Mouse (Mus musculus) spleen, postnatal 36 days (tissue): ENCODE measurements around the gene B3gnt6.
A peak's percentile ranks its signal among the peaks of the same experiment; 100 is the strongest.
"Not testable (repeated sequence)": the region's sequence is repeated elsewhere in the genome, so short reads cannot be mapped to it uniquely, and the experiment has no call there.

ENCODE experiments used
- DNase-seq, 2 experiments: peaks; one replicate each; pipeline ENCODE4 v3.0.0; 2022; ENCODE audit warnings: low spot score in 2 of 2, mixed read lengths in 1 of 2

Gene B3gnt6

GRCm38 (mm10) chr7:98199381-98199780 is at the start of gene B3gnt6:
Gene B3gnt6, minus strand, starts transcription at chr7:98199481.
- DNase-seq, result no peak

DNA sequence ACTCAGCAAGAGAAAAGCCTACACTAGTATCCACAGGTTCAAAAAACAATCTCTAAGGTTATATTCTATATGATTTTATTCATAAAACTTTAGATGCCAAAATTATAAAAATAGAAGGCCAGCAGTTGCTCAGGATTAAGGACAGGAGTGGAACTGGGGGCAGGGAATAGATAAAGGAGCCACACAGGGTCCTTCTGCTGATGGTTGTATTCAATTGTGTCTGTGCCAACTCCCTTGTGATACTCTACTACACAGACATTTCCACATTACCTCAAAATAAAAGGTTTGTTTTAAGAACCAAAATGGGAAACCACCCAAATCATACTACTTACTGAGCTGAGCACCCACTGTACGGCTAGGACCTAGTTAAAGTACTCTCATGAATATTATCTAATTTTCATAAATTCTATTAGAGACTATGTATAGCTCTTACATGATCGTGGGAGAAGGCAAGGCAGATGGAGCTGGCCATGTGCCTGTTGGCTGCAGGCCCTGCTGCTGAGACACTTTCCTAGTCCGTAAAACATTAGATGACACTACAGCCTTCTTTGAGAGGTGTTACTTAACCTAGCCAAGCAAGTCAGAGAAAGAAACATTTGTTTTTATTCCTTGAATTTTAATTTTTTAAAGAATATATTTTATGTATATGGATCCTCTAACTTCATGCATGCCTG is 37.5 kb upstream of the B3gnt6 start:
- DNase-seq, result no peak

DNA sequence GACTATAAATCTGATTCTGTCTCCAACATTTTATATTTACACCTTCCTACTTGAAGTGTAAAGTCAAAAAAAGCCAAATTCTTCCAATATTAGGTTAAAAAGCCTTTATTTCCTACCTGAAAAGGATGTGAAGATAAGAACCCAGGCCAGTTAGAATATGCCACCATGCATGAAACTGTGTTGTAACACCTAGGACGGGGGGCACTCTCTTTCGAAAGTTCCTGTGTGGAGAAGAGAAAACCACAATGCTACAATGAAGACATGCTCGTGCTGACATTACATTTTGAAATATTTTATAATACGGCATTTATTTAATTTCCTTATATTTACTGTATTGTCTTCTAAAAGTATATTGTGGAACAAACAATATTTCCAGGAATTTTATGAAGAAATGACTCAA is 24.5 kb upstream of the B3gnt6 start:
- DNase-seq, result no peak

DNA sequence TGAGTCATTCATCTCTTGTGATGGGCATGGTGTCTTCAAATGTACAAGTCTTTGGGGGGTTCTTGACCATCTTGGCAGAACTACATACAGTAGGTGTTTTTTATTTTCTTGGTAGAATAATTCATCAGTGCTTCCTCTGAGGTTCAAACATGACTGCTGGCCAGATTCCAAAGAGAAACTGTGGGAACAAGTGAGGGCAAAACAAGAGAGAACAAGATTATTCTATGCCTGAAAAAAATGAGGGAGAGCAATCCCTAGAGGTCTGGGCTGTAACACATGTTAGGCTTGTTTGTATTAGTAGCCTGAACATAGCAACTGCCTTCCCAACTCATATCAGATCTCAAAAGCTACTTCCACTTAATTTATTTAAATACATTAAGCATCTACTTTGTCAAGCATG is 17.4 kb upstream of the B3gnt6 start:
- no peak for DNase-seq

- no peak for DNase-seq
These were observed 3.7 kb upstream of the B3gnt6 start for GRCm38 (mm10) chr7:98202946-98203345.

GRCm38 (mm10) chr7:98201493-98202028 is 2.3 kb upstream of the B3gnt6 start:
- no peak for DNase-seq

- DNase-seq, result no peak
These were observed 1.1 kb upstream of the B3gnt6 start for GRCm38 (mm10) chr7:98200396-98200795.

DNA sequence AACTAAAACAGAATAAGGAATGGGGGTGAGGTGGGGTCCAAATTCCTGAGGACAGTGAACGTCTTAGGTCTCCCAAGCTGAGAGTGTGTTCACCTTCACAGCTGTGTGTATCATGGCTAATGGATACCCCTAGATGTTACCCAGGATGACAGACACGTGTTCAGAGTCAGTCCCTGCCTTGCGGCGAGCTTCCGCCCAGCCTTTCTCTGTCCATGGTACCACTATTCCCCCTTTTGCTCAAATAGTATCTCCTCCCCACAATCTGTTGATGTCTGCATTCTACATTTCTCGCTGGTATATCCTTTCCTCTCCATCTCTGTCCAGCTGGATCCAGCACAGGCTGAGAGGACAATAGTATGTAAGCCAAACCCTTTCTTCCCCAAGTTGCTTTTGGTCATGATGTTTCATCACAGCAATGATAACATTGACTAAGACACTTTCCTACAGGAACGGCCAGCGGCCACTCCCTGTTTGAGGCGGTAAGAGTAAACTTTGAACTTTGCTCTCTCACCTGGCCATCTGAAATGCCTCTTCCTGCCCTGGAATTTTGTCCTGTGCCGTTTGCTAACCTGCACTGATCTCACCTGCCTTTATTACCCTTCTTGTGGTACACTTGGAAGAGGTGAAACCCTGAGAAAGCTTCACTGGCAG is 4.0 kb downstream of the B3gnt6 start:
- DNase-seq, result no peak

DNA sequence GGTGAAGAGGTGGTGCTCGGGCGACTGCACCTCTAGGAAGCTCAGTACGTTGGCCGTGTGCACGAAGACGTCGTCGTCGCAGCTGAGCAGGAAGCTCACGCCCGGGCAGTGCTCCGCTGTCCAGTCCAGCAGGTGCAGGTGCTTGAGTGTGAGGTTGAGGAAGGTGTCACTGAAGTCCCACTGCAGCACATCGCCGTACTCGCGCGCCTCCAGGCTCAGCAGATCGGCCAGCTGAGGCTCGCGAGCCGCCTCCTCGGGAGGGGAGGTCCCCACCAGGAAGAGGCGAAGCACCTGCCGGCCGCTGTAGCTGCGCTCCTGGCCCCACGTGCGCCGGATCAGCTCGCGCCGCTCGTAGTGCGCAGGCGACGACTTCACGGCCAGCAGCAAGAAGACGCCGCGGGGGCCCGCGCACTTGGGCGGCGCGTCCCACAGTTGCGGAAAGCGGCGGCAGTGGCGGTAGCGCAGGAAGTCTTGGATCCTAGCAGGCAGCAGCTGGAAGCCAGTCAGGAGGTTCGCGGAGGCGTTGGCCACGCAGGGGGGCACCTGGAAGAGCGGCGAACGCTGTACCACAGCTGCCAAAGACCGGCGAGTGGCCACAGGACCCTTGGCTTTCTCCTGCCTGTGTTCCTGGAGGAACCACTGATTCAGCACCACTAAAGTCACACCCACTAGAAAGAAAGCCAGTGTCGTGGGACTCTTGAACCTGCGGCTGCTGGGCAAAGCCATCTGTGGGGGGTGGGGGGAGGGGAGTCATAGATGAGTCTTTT is 5.1 kb downstream of the B3gnt6 start:
- no peak for DNase-seq

DNA sequence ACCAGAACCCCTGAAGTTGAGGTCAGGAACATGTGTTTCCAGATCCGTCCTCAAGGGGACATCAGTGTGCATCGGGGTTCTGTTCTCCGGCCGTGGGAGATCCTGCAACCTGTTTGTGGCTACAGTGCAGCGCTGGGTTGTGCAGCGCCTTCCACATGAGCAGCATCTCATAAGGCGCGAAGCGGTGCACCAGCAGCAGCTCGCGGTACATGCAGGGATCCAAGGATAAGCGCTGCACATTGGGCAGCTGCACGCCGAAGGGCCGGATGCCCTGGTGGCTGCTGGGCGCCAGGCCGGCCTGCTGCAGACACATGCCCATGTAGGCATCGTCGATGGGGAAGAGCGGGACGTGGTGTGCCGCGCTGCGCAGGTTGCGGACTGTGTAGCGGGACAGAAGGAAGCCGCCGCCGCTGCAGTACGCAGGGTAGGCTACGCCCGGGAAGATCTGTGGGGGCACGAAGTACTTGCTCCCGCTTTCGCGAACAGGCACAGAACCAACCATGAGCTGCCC is 5.7 kb downstream of the B3gnt6 start:
- DNase-seq, result no peak

GRCm38 (mm10) chr7:98191571-98192250 is 7.6 kb downstream of the B3gnt6 start:
- no peak for DNase-seq

GRCm38 (mm10) chr7:98190578-98190977 is 8.7 kb downstream of the B3gnt6 start:
- no peak for DNase-seq

GRCm38 (mm10) chr7:98189745-98190144 is 9.5 kb downstream of the B3gnt6 start:
- DNase-seq, result no peak

- DNase-seq, result no peak
These were observed 10.6 kb downstream of the B3gnt6 start for GRCm38 (mm10) chr7:98188680-98189079.

DNA sequence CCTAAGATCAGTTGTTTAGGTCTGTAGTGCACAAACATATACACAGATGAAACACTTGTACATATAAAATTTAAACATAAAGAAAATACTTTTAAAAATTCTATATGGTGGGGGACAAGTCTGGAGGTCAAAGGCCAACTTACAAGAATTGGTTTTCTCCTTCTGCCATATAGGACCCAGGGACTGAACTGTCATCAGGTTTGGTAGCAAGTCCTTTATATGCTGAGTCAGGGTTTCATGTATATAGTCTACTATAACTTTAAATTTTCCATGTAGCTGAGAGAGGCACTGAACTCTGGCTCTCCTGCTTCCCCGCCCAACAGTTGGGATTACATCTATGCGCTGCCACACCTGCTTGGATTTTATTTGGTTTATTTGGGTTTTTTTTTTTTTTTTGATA is 11.0 kb downstream of the B3gnt6 start:
- no peak for DNase-seq

DNA sequence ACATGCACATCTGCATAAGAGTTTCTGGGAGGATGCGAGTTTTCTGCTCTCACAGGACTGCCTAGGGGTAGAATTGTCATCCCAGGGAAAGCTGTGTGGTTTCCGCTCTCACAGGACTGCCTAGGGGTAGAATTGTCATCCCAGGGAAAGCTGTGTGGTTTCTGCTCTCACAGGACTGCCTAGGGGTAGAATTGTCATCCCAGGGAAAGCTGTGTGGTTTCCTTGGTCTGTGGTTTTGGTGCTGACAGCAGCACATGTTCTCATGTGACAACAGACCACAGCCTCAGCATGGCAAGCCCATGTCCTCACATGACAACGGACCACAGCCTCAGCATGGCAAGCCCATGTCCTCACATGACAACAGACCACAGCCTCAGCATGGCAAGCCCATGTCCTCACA is 11.9 kb downstream of the B3gnt6 start:
- DNase-seq, result not testable (repeated sequence)

DNA sequence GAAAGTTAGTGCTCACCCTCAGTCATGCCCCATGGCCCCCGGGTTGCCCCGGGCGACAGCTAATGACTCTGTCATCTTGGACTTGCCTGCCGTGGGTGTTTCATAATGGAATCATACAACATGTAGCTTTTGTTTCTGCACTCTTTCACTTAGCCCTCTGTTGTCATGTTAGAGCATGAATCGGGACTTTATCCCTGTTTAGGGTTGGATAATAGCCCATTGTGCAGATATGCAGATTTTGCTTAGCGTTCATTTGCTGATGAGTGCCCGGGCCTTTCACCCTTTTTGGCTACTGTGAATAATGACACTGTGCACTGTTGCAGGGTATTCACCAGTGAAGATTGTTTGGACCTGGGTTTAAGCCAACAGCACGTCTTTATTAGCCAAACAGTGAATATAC is 12.6 kb downstream of the B3gnt6 start:
- no peak for DNase-seq

DNA sequence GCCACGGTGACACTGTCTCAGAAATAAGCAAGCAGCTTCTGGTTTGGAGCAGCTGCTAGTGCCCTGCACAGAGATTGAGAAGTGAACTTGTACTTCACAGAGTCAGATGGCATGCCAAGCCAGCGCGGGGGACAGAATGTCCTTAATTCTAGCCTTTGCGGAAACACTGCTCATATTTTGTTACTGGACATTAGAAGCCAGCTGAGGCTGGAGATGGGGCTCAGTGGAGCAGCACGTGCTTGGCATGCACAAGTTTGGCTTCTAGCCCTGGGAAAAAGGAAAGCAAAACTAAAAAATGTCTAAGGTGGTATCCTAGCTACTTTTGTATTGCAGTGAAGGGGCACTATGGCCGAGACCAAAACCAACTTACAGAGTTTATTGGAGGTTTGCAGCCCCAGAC is 14.0 kb downstream of the B3gnt6 start:
- no peak for DNase-seq

DNA sequence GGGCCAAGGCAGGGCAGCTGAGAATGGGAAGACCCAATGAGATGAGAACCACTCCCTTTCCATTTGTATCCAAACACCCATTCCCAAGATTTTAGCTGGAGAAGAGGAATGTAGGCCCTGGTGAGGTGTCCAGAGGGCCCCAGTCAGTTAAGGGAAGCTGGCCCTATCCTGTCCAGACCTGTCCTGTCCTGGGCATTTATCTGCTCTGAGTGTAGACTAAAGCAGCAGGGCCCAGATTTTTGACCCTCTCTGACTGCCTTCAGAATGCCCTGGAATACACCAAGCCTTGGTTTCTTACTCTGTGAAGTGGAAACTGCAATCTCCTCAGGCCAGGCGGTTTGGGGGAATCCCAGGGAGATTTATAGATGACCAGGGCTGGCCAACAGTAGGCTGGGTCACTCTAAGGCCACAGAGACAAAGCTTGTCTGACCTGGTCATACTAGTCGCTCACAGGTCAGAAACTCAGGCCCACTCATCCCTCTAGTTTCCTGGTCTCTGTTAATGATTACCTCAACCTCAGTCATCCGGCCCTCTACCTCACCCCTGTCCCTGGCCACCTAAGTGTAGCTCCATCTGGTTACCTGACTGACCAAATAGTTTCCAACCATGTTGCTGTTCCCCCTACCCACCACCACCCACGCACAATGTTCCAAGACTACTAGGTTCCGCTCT is 20.6 kb downstream of the B3gnt6 start:
- DNase-seq, result no peak

GRCm38 (mm10) chr7:98177929-98178559 is 21.2 kb downstream of the B3gnt6 start, which contains the start of gene Capn5:
Gene Capn5, minus strand, starts transcription at chr7:98178274.
- DNase-seq, result peak; percentile 65 to 67

DNA sequence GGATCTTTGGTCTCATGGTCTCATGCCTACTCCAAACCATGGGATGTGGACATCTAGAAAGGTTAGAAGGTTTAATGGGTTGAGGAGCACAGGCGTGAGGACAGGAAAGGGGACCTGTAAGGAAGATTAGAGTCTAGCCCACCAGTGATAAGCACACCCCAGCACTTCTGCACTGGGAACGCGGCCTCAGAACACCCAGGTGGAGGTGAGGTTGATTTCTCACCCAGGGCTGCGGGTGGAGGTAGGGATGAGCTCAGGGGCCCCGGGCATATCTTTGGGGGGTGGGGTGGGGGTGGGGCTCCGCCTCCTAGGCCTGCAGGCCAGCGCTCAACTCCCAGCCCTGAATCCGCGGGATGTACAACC is 21.7 kb downstream of the B3gnt6 start:
- no peak for DNase-seq
